Mouse (Mus musculus) intestine, embryonic 14.5 days (tissue): ENCODE measurements at regions not wholly inside any gene's neighbourhood (a gene's known extent, or its start where the extent isn't known, plus 50 kb on each side); places are given as distances from the start of the nearest gene placed in this dataset.
"Not testable (repeated sequence)": the region's sequence is repeated elsewhere in the genome, so short reads cannot be mapped to it uniquely, and the experiment has no call there.

Source experiments
- ATAC-seq: fragments of 200-750 bp; cut with Nextera tagmentation; replicated peaks from 2 replicates; pipeline ENCODE4 v1.8.0; 2017; ENCODE audit warnings: low read depth, moderate number of reproducible peaks, moderate TSS enrichment, moderate library complexity; ENCODE audit not compliant: low FRiP score, low TSS enrichment
- DNase-seq: peaks from one replicate; pipeline ENCODE4 v3.0.0-alpha.2; 2018; ENCODE audit warnings: low spot score
- H3K27ac ChIP-seq: fragments of 300-500 bp; sonication (generic); 2 replicates; pipeline ENCODE4 v1.5.1; 2014; ENCODE audit warnings: low read depth, mild to moderate bottlenecking, control low read depth
- H3K27me3 ChIP-seq: fragments of 300-500 bp; sonication (generic); replicated peaks from 2 replicates; pipeline ENCODE4 v1.6.1; 2014; ENCODE audit warnings: low read length, control low read depth; ENCODE audit not compliant: control insufficient read depth, insufficient read depth
- H3K36me3 ChIP-seq: fragments of 300-500 bp; sonication (generic); 2 replicates; pipeline ENCODE4 v1.6.1; 2014; ENCODE audit warnings: low read length, control low read depth; ENCODE audit not compliant: control insufficient read depth, insufficient read depth
- H3K4me1 ChIP-seq: fragments of 300-500 bp; sonication (generic); replicated peaks from 2 replicates; pipeline ENCODE4 v1.6.1; 2014; ENCODE audit warnings: low read length, control low read depth, mixed read lengths; ENCODE audit not compliant: control insufficient read depth, insufficient read depth
- H3K4me2 ChIP-seq: fragments of 300-500 bp; sonication (generic); 2 replicates; pipeline ENCODE4 v1.6.1; 2014; ENCODE audit warnings: low read length
- H3K4me3 ChIP-seq: fragments of 300-500 bp; sonication (generic); 2 replicates; pipeline ENCODE4 v1.5.1; 2014; ENCODE audit warnings: low read depth, low read length, control low read depth, mixed read lengths
- H3K9ac ChIP-seq: fragments of 300-500 bp; sonication (generic); 2 replicates; pipeline ENCODE4 v1.6.1; 2014; ENCODE audit warnings: mild to moderate bottlenecking, low read length
- H3K9me3 ChIP-seq: fragments of 300-500 bp; sonication (generic); 2 replicates; pipeline ENCODE4 v1.6.1; 2016; ENCODE audit warnings: low read length, control low read depth; ENCODE audit not compliant: control insufficient read depth
- WGBS: fragments of 180-500 bp; shearing (Covaris S2); extraction: QIAGEN DNeasy Blood & Tissue Kit; methylation state at CpG from one replicate; pipeline ENCODE4 v1.1.7; 2014; 5-methylcytosine and 5-hydroxymethylcytosine counted together

GRCm38 (mm10) chr13:52139140-52139809 lies 292.8 kb downstream of the Gadd45g start:
- DNase-seq (no peak), ATAC-seq (no peak)
- no peak overlapping the region for H3K4me2 ChIP-seq
- H3K9me3 ChIP-seq = no peaks in the 10 kb centered on the region
- WGBS = 35% methylated on average over 15 of the region's 15 CpGs
- no peaks in the 10 kb centered on the region for H3K4me1 ChIP-seq
- no peak overlapping the region for H3K27ac ChIP-seq
- H3K9ac ChIP-seq = no peak overlapping the region
- no peak overlapping the region for H3K4me3 ChIP-seq
- H3K36me3 ChIP-seq = no peaks in the 10 kb centered on the region
- no peaks in the 10 kb centered on the region for H3K27me3 ChIP-seq

- H3K9ac ChIP-seq = no peak overlapping the region
- H3K4me2 ChIP-seq = no peak overlapping the region
- H3K27ac ChIP-seq = no peak overlapping the region
- DNase-seq (no peak), ATAC-seq (no peak)
- H3K4me1 ChIP-seq = no peaks in the 10 kb centered on the region
- 77% methylated on average over 6 of the region's 6 CpGs for WGBS
- no peaks in the 10 kb centered on the region; the same call in 1 of the 2 replicates for H3K9me3 ChIP-seq
- no peak overlapping the region for H3K4me3 ChIP-seq
- no peaks in the 10 kb centered on the region for H3K36me3 ChIP-seq
- no peaks in the 10 kb centered on the region for H3K27me3 ChIP-seq
These were observed 293.7 kb downstream of the Gadd45g start for GRCm38 (mm10) chr13:52140221-52140620.

GRCm38 (mm10) chr13:52144066-52144465 lies 297.6 kb downstream of the Gadd45g start:
- not testable (repeated sequence) for DNase-seq, H3K9me3 ChIP-seq, H3K9ac ChIP-seq, H3K27me3 ChIP-seq, H3K36me3 ChIP-seq, H3K27ac ChIP-seq, H3K4me1 ChIP-seq, H3K4me3 ChIP-seq, ATAC-seq, H3K4me2 ChIP-seq
- 64% methylated on average over 1 of the region's 1 CpGs for WGBS

- H3K9ac ChIP-seq = no peak overlapping the region
- ATAC-seq = no peak
- H3K9me3 ChIP-seq = peaks cover 3% of the 10 kb centered on the region; the same call in 1 of the 2 replicates
- 67% methylated on average over 5 of the region's 5 CpGs for WGBS
- H3K4me2 ChIP-seq = no peak overlapping the region
- H3K27ac ChIP-seq = no peak overlapping the region
- no peaks in the 10 kb centered on the region for H3K27me3 ChIP-seq
- DNase-seq = no peak
- no peaks in the 10 kb centered on the region for H3K36me3 ChIP-seq
- H3K4me3 ChIP-seq = no peak overlapping the region
- H3K4me1 ChIP-seq = no peaks in the 10 kb centered on the region
These were observed 299.4 kb downstream of the Gadd45g start for GRCm38 (mm10) chr13:52145926-52146325.

GRCm38 (mm10) chr13:52150281-52150680 lies 303.8 kb downstream of the Gadd45g start:
- H3K27ac ChIP-seq = no peak overlapping the region
- DNase-seq = no peak
- H3K9me3 ChIP-seq = peaks cover 2% of the 10 kb centered on the region; the same call in 1 of the 2 replicates
- H3K4me3 ChIP-seq = no peak overlapping the region
- ATAC-seq = no peak
- no peak overlapping the region for H3K4me2 ChIP-seq
- no peak overlapping the region for H3K9ac ChIP-seq
- H3K27me3 ChIP-seq = no peaks in the 10 kb centered on the region
- WGBS = 91% methylated on average over 8 of the region's 8 CpGs
- no peaks in the 10 kb centered on the region for H3K36me3 ChIP-seq
- peaks cover 7% of the 10 kb centered on the region for H3K4me1 ChIP-seq

DNA sequence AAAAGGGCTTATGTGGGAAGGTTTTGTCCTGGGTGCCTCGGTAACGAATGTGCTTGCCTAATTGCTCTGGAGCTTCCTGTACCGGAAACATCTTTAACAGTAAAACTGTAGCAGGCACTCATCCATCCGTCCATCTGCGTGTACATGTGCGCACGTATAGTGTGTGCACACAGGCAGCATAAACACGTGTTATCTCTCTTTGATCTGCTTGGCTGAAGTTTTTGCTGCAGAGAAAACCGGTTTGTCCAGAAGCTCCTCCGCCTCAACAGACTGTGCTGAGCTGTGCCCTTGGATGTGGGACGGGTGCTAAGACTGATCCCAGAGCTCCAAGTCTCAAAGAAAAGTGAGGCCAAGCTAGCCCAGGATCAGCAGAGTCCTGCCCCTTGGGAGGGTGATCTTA lies 305.3 kb downstream of the Gadd45g start:
- Histone ChIP-seq H3K4me3 (no peak overlapping the region), H3K4me2 (no peak overlapping the region), H3K27me3 (no peaks in the 10 kb centered on the region), H3K9me3 (no peaks in the 10 kb centered on the region), H3K4me1 (peaks cover 14% of the 10 kb centered on the region), H3K27ac (peak overlapping the region; percentile 57; the same call in 1 of the 2 replicates), H3K9ac (no peak overlapping the region), H3K36me3 (no peaks in the 10 kb centered on the region)
- 49% methylated on average over 11 of the region's 11 CpGs for WGBS
- DNase-seq = peak; percentile 72
- peak; percentile 83 for ATAC-seq

DNA sequence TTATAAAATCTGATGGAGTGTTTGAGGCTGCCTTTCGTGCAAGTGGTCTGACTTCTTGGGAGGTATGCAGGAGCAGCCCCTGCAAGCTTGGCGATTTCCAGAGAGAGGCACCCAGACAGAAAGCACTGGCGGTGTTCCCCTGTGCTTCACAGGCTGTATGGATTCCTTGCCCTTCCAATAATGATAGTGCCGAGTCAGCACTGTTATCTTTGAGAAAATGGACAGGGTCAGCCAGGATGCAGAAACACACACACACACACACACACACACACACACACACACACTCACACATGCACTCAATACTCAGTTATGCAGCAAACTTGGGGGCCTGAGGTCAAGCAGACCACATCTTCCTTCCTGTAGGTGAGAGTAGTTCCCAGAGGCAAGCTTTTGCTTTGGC lies 305.7 kb downstream of the Gadd45g start:
- WGBS = 27% methylated on average over 4 of the region's 4 CpGs
- ATAC-seq (no peak), DNase-seq (no peak)
- Histone ChIP-seq H3K4me1 (peaks cover 14% of the 10 kb centered on the region), H3K27ac (peak overlapping the region; percentile 57; the same call in 1 of the 2 replicates), H3K9me3 (no peaks in the 10 kb centered on the region), H3K4me3 (no peak overlapping the region), H3K9ac (no peak overlapping the region), H3K4me2 (no peak overlapping the region), H3K27me3 (no peaks in the 10 kb centered on the region), H3K36me3 (no peaks in the 10 kb centered on the region)

GRCm38 (mm10) chr13:52153030-52153429 lies 306.6 kb downstream of the Gadd45g start:
- ATAC-seq = no peak
- Histone ChIP-seq H3K9ac (no peak overlapping the region), H3K27me3 (no peaks in the 10 kb centered on the region), H3K4me3 (no peak overlapping the region), H3K4me2 (no peak overlapping the region), H3K27ac (no peak overlapping the region), H3K9me3 (no peaks in the 10 kb centered on the region), H3K36me3 (no peaks in the 10 kb centered on the region), H3K4me1 (peaks cover 14% of the 10 kb centered on the region)
- WGBS = 83% methylated on average over 4 of the region's 4 CpGs
- no peak for DNase-seq

GRCm38 (mm10) chr13:52153576-52153975 lies 307.1 kb downstream of the Gadd45g start:
- Histone ChIP-seq H3K27ac (no peak overlapping the region), H3K36me3 (no peaks in the 10 kb centered on the region), H3K9ac (no peak overlapping the region), H3K27me3 (no peaks in the 10 kb centered on the region), H3K4me1 (peaks cover 14% of the 10 kb centered on the region), H3K9me3 (no peaks in the 10 kb centered on the region), H3K4me3 (no peak overlapping the region), H3K4me2 (no peak overlapping the region)
- ATAC-seq (no peak), DNase-seq (no peak)
- WGBS = 63% methylated on average over 4 of the region's 4 CpGs
